Mouse (Mus musculus) G1E (cell line): Measurements from ENCODE around the gene Sel1l3.

ENCODE experiments used
- CTCF ChIP-seq: IDR thresholded peaks from 2 replicates; pipeline ENCODE4 v1.5.1; 2012; ENCODE audit warnings: low read depth, low read length, inconsistent platforms, mixed read lengths
- GATA1 ChIP-seq: IDR thresholded peaks from 2 replicates; pipeline ENCODE4 v1.6.1; 2012; ENCODE audit warnings: borderline replicate concordance, low read length, inconsistent platforms, mixed read lengths

DNA sequence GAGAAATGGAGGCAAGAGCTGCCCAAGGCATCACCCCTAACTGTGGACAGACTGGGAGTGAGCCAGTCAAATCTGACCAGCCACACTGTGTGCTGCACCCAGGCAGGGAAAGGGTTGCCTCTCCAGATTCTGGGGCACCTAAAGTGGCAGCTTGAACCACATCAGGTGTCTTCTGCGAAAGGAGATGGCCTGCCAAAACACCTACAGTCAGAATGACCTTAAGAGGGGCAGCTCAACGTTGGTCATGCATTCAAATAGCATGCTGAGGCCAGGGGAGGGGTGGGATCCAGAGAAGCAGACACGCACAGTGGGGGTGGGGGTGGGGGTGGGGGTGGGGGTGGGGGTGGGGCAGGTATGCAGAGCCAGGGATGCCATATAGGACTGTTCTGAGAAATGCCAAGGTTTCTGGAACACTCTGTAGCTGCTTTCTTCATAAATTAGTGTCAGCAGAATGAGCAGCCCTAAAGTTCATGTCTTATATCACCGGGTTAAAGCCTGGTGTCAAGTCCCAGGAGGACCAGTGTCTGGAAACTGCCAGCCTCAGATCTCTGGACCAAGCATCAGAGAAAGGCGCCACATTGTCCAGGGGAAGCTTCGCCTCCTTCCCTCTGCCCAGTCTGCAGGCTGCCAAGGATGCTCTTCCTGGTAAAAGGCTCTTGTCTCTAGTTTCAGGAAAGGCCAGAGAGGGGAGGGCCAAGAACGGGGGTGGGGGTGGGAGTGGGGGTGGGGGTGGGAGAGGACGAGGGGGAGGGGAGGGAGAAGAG lies 65.4 kb downstream of the Sel1l3 start:
- TF ChIP-seq GATA1, result no peak
- TF ChIP-seq CTCF, result no peak
